Mouse (Mus musculus): ENCODE data around the gene Fmo4. TPM values are rescaled to one million over a fixed set of nuclear protein-coding genes. Genes with fewer than 3 reads are reported as not detected.
A peak's percentile ranks its signal among the peaks of the same experiment; 100 is the strongest.
"Not testable (repeated sequence)": the region's sequence is repeated elsewhere in the genome, so short reads cannot be mapped to it uniquely, and the experiment has no call there.

Fmo4 gene
- polyA plus RNA-seq, 1 experiment, result 14.1 TPM

- no peak overlapping the region for H3K27ac ChIP-seq (ENCODE audit: insufficient read depth, low read depth, low read length)
- no peaks in the 10 kb centered on the region for H3K4me1 ChIP-seq (ENCODE audit: control insufficient read depth, insufficient read depth, insufficient read length, low read length)
- no peak overlapping the region for H3K4me3 ChIP-seq (ENCODE audit: low read depth, low read length)
- TF ChIP-seq POLR2A (IDR thresholded peaks at IDR 0.05; ENCODE audit: low read depth, low read length), result no peak
- TF ChIP-seq CTCF (IDR thresholded peaks at IDR 0.05; ENCODE audit: extremely low read depth, insufficient read length, insufficient replicate concordance, low read depth, low read length), result no peak
- peaks cover 22% of the 10 kb centered on the region for H3K36me3 ChIP-seq (ENCODE audit: control insufficient read depth, insufficient read depth, low read length)
- no peaks in the 10 kb centered on the region for H3K27me3 ChIP-seq (ENCODE audit: control insufficient read depth, insufficient read depth, low read length)
These were observed 17.3 kb downstream of the Fmo4 start for GRCm38 (mm10) chr1:162796441-162796840.

- WGBS, result 52% methylated on average over 7 of the region's 7 CpGs
- H3K27me3 ChIP-seq (ENCODE audit: control insufficient read depth, insufficient read depth, low read length), result no peaks in the 10 kb centered on the region
These were observed 21.3 kb downstream of the Fmo4 start for GRCm38 (mm10) chr1:162792306-162793044.

DNA sequence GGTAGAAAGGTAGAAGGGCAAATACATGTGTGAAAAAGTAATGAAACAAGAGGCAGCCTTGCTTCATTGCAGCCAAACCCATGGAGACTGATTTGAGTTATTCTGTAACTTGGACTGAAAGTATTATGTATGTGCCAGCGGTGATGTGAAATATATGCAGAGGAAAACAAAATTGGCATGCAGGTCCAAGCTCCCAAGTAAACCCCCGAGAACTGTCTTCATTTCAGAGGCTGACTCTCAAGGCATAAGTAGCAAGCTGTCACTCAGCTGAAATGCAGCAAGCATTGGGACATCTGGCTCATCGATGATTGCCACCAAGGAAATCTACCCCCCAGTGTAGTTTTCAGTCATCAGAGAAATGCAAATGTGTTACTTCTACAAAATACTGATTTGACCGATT, 28.6 kb downstream of the Fmo4 start:
- 88% methylated on average over 4 of the region's 4 CpGs for WGBS
- Histone ChIP-seq H3K4me1 (ENCODE audit: control insufficient read depth, insufficient read depth, insufficient read length, low read length) (no peaks in the 10 kb centered on the region), H3K27me3 (ENCODE audit: control insufficient read depth, insufficient read depth, low read length) (no peaks in the 10 kb centered on the region), H3K4me3 (ENCODE audit: low read depth, low read length) (no peak overlapping the region), H3K36me3 (ENCODE audit: control insufficient read depth, insufficient read depth, low read length) (no peaks in the 10 kb centered on the region), H3K27ac (ENCODE audit: insufficient read depth, low read depth, low read length) (no peak overlapping the region)
- TF ChIP-seq POLR2A (IDR thresholded peaks at IDR 0.05; ENCODE audit: low read depth, low read length), result no peak
- no peak for TF ChIP-seq CTCF (IDR thresholded peaks at IDR 0.05; ENCODE audit: extremely low read depth, insufficient read length, insufficient replicate concordance, low read depth, low read length)

More at GRCm38 (mm10) chr1:162792306-162793044, 21.3 kb downstream of the Fmo4 start:
- peaks cover 22% of the 10 kb centered on the region for H3K36me3 ChIP-seq (ENCODE audit: control insufficient read depth, insufficient read depth, low read length)
- no peak for TF ChIP-seq POLR2A (IDR thresholded peaks at IDR 0.05; ENCODE audit: low read depth, low read length)
- TF ChIP-seq CTCF (IDR thresholded peaks at IDR 0.05; ENCODE audit: extremely low read depth, insufficient read length, insufficient replicate concordance, low read depth, low read length), result no peak
- H3K27ac ChIP-seq (ENCODE audit: insufficient read depth, low read depth, low read length), result no peak overlapping the region
- no peak overlapping the region for H3K4me3 ChIP-seq (ENCODE audit: low read depth, low read length)
- H3K4me1 ChIP-seq (ENCODE audit: control insufficient read depth, insufficient read depth, insufficient read length, low read length), result no peaks in the 10 kb centered on the region

GRCm38 (mm10) chr1:162783669-162784248, 30.0 kb downstream of the Fmo4 start:
- Histone ChIP-seq H3K36me3 (ENCODE audit: control insufficient read depth, insufficient read depth, low read length) (no peaks in the 10 kb centered on the region), H3K4me3 (ENCODE audit: low read depth, low read length) (no peak overlapping the region), H3K4me1 (ENCODE audit: control insufficient read depth, insufficient read depth, insufficient read length, low read length) (no peaks in the 10 kb centered on the region), H3K27ac (ENCODE audit: insufficient read depth, low read depth, low read length) (no peak overlapping the region), H3K27me3 (ENCODE audit: control insufficient read depth, insufficient read depth, low read length) (no peaks in the 10 kb centered on the region)
- 83% methylated on average over 7 of the region's 7 CpGs for WGBS
- TF ChIP-seq CTCF (IDR thresholded peaks at IDR 0.05; ENCODE audit: extremely low read depth, insufficient read length, insufficient replicate concordance, low read depth, low read length) (no peak), POLR2A (IDR thresholded peaks at IDR 0.05; ENCODE audit: low read depth, low read length) (no peak)

DNA sequence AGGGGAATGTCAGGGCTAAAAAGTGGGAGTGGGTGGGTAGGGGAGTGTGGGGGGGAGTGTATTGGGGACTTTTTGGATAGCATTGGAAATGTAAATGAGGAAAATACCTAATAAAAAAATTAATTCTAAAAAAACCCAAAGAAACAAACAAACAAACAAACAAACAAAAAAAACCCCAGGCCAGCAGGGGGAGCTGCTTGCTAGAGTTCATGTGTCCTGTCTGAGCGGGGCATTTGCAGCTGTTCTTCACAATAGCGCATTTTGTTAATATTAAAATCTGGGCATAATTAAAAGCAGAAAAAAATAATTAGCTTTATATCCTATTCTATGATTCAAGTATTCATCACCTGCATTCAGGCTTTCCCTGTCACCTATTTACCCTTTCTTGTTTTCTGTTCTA, 32.7 kb downstream of the Fmo4 start:
- not testable (repeated sequence) for H3K4me3 ChIP-seq (ENCODE audit: low read depth, low read length); H3K27ac ChIP-seq (ENCODE audit: insufficient read depth, low read depth, low read length); H3K36me3 ChIP-seq (ENCODE audit: control insufficient read depth, insufficient read depth, low read length); H3K4me1 ChIP-seq (ENCODE audit: control insufficient read depth, insufficient read depth, insufficient read length, low read length); H3K27me3 ChIP-seq (ENCODE audit: control insufficient read depth, insufficient read depth, low read length)
- peak; percentile 33; the same call in 1 of the 2 replicates for TF ChIP-seq CTCF (IDR thresholded peaks at IDR 0.05; ENCODE audit: extremely low read depth, insufficient read length, insufficient replicate concordance, low read depth, low read length)
- WGBS, result 89% methylated on average over 2 of the region's 2 CpGs

GRCm38 (mm10) chr1:162777943-162778538, 35.7 kb downstream of the Fmo4 start:
- no peaks in the 10 kb centered on the region for H3K36me3 ChIP-seq (ENCODE audit: control insufficient read depth, insufficient read depth, low read length)
- H3K27me3 ChIP-seq (ENCODE audit: control insufficient read depth, insufficient read depth, low read length), result no peaks in the 10 kb centered on the region
- peaks cover 2% of the 10 kb centered on the region; the same call in 1 of the 2 replicates for H3K4me1 ChIP-seq (ENCODE audit: control insufficient read depth, insufficient read depth, insufficient read length, low read length)
- no peak overlapping the region for H3K4me3 ChIP-seq (ENCODE audit: low read depth, low read length)
- 86% methylated on average over 5 of the region's 5 CpGs for WGBS
- H3K27ac ChIP-seq (ENCODE audit: insufficient read depth, low read depth, low read length), result no peak overlapping the region
- TF ChIP-seq POLR2A (IDR thresholded peaks at IDR 0.05; ENCODE audit: low read depth, low read length), result no peak
- TF ChIP-seq CTCF (IDR thresholded peaks at IDR 0.05; ENCODE audit: extremely low read depth, insufficient read length, insufficient replicate concordance, low read depth, low read length), result no peak

DNA sequence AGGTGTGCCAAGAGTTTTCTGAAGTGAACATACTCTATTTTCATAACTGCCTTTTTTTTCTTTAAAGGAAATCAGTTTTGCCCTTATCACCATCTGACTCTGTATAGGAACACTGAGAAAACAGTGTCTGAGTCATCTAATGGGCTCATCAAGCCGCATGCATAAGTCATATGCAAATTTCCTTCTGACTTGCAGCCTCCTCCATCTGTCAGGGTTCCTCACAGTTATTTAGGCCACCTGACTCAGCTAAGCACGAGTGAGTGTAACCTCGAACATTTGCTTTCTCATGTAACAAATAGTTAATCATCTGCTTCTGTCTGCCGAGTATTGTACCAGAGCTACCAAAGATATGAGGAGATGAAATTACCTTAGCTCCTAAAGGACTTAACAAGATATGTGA, 40.1 kb downstream of the Fmo4 start:
- Histone ChIP-seq H3K36me3 (ENCODE audit: control insufficient read depth, insufficient read depth, low read length) (no peaks in the 10 kb centered on the region), H3K27ac (ENCODE audit: insufficient read depth, low read depth, low read length) (no peak overlapping the region), H3K27me3 (ENCODE audit: control insufficient read depth, insufficient read depth, low read length) (no peaks in the 10 kb centered on the region), H3K4me1 (ENCODE audit: control insufficient read depth, insufficient read depth, insufficient read length, low read length) (peaks cover 2% of the 10 kb centered on the region; the same call in 1 of the 2 replicates), H3K4me3 (ENCODE audit: low read depth, low read length) (no peak overlapping the region)
- WGBS, result 65% methylated on average over 4 of the region's 4 CpGs
- TF ChIP-seq POLR2A (IDR thresholded peaks at IDR 0.05; ENCODE audit: low read depth, low read length), result no peak
- TF ChIP-seq CTCF (IDR thresholded peaks at IDR 0.05; ENCODE audit: extremely low read depth, insufficient read length, insufficient replicate concordance, low read depth, low read length), result no peak
